Mouse (Mus musculus) left cerebral cortex, postnatal 36 days (tissue): ENCODE measurements at regions not wholly inside any gene's neighbourhood (a gene's known extent, or its start where the extent isn't known, plus 50 kb on each side); places are given as distances from the start of the nearest gene placed in this dataset.

Experiments used
- DNase-seq, 2 experiments: peaks; one replicate each; pipeline ENCODE4 v3.0.0; 2021 to 2022; ENCODE audit warnings: low spot score in 2 of 2, mixed read lengths in 1 of 2
- intact Hi-C: fragments of 180-260 bp; cut with DNase I; formaldehyde crosslinking; loops from one replicate; pipeline ENCODE4 v1.15.1; 2025

DNA sequence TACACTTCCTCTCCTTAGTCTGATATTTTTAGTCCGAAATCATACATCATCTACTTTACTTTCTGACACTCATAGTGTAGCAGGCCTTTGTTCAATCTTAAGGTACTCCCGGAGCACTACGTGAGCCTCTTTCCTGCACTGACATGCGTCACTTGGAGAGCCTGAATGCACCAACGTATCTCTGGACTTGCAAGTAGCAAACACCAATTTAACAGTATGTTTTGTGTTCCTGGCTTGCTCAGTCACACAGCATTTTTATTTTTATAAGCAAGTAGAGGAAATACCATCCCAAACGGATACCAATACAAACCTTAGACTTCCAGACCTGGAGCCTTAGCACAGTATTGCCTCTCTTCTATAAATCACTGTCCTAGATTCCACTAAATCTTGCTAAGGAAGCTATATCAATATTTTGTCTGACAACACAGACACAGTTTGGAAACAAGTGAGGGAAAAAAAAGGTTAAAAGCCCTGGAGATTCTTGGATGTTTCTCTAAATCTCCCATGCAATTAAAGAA lies 427.6 kb upstream of the Dph6 start:
- DNase-seq = no peak
- intact Hi-C loops = no loop called here

GRCm38 (mm10) chr2:115088421-115089120 lies 433.8 kb upstream of the Dph6 start:
- intact Hi-C loops = no loop called here
- DNase-seq = no peak

DNA sequence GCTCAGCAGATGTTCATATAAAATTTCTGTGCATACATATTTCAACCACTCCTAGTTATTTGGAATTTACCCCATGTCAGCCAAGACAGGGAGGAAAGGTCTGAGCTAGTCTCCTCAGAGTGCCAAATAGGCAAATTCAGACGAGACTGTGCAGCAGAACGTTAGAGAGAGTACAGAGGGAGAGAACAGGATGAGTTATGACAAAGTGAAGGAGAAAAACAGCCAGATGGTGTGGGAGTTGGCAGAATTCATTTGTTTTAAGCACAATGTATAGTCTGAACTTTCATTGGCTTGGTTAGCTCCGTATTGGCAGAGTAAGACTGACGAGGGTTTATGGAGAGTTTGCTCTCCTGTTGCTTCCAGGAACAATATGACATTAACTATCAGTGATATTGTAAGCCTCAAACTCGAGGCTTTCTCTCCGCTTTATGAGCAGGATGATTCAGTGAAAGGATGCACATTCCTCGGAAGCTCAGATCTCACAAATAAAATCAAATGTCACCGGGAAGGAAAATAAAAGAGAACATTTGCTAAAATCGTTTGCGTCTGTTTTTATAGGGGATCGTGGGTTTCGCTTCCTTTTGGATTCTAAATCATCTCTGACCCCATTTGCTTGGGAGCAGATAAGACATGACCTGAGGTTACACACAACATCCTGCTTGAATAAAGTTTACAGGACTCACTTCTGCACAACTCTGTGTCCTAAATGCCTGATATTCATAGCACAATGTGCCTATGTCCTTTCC lies 435.8 kb upstream of the Dph6 start:
- intact Hi-C loops = no loop called here
- DNase-seq = no peak

- intact Hi-C loops = no loop called here
- DNase-seq = no peak
These were observed 440.6 kb upstream of the Dph6 start for GRCm38 (mm10) chr2:115095351-115095750.

DNA sequence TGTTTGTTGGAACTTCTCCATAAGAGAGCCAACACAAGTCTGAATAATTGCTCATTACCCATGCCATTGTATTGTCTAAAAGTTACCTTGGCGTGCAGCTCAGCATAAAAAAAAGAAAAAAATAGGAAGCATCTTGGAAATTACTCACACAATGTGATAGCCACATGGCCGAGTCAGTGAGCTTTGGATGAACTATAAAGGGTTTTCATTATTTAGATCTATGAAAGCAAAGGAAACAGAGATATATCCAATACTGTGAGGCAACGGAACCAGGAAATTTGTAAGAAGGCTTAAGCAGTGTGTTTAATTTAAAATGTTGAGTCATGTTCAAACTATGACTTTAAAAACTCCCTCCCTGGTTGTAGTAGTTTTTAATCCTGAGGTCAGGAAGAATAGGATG lies 446.7 kb upstream of the Dph6 start:
- no peak for DNase-seq
- intact Hi-C loops = no loop called here

GRCm38 (mm10) chr2:115119429-115120205 lies 461.9 kb upstream of the BC052040 start:
- no peak for DNase-seq
- intact Hi-C loops = no loop called here

DNA sequence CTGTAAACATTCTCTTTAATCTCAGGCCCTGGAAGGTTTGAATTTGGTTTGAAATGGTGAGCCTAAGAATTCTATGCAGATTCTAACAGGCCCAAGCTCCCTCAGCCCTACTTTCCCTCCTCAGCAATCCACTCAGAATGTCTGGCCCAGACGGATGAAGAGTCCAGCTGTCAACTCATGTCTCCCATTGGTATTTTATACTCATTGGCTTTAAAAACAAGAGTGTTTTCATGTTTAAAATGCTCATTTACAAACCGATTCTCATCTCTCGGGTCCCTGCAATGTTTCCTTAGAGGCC lies 461.4 kb upstream of the BC052040 start:
- intact Hi-C loops = no loop called here

DNA sequence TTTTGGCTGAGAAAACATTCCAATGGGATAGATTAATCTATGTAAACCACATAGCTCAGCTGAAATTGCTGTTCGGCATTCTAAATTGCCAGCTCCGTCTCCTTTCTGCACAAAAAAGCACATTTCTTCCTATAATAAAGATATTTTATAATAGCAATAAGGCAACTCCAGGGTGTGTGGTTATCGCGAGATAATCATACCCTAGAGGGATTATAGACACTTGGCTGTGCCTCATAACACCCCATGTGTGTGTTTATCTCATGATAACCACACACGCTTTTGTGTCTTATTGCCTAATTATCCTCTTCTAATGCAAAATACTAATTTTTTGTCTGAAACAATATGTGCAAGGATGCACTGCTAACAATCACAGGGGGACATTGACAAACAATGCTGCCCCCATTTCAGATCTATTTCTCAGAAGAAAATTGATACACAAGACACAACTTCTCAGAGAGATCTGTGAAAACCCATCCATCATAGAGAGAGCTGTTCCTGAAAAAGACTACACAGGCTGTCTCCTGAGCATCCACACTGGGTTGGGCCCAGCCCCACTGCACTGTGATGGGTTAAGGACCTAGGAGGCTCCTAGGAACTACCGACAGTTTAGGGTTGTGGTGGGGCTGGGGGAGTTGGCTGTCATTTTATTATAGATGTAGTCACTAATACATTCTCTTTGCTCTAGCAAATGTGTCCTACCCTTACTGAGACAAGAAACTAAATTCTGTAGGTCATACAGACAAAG lies 454.7 kb upstream of the BC052040 start:
- intact Hi-C loops = no loop called here
- DNase-seq = no peak

More for the DNA sequence above, 461.4 kb upstream of the BC052040 start:
- no peak for DNase-seq

DNA sequence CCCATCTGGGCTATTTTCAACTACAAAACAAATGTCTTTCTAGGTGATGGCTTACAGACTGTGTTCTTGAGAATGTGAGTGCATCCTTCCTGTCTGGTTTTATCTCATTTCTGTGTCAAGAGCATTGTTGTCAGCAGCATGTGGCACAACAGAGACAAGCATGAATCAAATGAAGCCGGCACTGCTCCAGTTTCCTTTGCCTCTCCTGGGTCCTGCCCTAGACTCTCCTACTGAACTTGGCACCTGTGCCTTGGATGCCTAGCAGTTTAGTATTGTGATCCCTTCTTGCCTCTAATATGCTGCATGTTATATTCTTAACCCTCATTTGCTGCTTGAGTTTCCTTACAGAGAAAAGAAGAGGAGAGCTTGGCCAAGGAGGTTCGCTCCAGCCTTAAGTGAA lies 449.8 kb upstream of the BC052040 start:
- no peak for DNase-seq
- intact Hi-C loops = no loop called here

DNA sequence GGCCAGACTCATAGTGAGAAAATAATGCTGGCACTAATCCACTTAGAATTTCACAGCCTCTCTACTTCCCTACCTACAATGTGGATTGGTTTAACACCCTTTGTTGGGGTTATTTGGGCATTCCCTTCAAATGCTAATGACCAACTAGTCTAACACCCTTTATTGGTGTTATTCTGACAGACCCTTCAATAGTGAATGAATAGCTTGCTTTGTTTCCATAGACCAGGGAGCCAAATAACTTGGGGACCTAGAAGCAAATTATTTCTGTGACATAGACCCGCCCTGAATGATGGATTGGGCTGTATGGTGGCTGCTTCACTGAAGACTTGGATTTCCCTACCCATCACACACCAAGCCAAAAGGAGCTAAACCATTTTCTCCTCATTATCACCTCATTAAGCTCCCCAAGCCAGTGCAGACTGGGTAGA lies 449.3 kb upstream of the BC052040 start:
- intact Hi-C loops = no loop called here
- DNase-seq = no peak

DNA sequence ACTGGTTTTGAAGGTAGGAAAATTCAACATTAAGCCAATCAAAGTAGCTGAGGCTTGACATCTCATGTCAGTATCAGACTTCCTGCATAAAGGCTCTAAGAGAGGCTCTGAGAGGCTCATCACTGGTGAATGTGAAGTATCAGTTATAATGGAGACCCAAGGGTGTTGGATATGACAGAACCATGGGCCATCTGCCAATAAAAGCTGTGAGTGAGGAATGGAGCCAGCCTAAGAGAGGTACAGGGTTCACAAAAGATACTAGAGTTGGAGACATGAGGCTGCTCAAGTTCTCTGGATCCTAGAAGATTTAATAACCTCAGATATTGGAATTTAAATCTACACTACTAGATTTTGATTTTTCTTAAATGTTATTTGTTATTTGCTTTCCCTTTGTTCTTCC lies 440.1 kb upstream of the BC052040 start:
- DNase-seq = no peak
- intact Hi-C loops = no loop called here

DNA sequence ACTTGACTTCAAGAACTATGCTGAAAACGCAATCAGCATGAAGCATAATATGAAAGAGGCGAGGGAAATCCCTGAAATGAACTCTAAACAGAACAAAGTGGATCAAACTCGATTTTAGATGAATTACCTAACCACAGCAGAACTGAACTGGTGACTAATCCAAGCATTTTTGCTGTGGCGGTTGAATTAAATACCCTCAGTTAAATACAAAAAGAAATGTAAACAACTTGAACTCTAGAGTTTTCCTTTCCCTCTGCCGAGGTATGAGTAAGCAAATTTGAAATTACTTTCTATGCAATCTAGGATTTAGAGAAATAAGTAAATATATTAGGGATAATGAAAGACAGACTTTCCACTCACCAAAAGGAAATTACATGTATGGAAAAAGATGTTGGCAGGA lies 409.4 kb upstream of the BC052040 start:
- no peak for DNase-seq
- intact Hi-C loops = no loop called here

GRCm38 (mm10) chr2:115177076-115177475 lies 404.4 kb upstream of the BC052040 start:
- DNase-seq = no peak
- intact Hi-C loops = no loop called here

GRCm38 (mm10) chr2:115177896-115178295 lies 403.6 kb upstream of the BC052040 start:
- DNase-seq = no peak
- intact Hi-C loops = no loop called here

GRCm38 (mm10) chr2:115211191-115211590 lies 370.3 kb upstream of the BC052040 start:
- no peak for DNase-seq
- intact Hi-C loops = no loop called here

DNA sequence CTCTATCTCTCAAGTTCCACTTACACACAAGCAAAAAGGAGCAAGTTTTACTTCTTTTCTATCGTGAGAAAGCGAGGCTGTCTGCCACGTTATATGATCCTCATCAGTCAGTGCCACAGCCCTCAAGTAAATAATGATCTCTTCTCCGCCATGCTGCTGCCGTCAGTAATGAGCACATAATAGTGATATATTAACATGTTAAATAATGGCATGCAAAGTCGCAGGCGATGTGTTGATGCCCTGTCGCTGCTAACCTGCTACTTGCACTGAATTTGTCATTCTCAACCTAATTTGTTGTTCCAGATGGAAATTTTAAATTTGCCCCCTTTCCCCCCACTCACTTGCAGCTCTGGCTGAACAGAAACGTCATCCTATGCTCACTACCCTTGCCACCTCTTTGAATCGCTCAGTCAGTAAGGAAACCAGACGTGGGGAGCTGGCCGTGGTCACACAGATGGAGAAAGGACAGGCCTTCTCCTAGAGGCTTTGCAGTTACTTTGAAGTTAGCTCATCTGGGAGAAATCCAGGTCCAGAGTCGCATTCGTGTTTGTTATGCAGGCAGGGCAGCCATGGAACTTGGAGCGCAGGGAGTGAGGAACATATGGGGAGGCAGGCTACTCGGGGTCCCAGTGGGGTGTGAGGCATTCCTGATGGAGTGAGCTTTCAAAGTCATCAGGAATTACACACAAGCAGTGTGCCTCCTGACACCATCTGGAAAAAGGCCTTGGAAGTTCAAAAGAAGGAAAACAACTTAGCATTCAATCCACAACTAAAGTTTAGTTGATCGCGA lies 368.1 kb upstream of the BC052040 start:
- intact Hi-C loops = no loop called here
- no peak for DNase-seq

- no peak for DNase-seq
- intact Hi-C loops = no loop called here
These were observed 367.2 kb upstream of the BC052040 start for GRCm38 (mm10) chr2:115214292-115214691.

GRCm38 (mm10) chr2:115230041-115230440 lies 351.5 kb upstream of the BC052040 start:
- intact Hi-C loops = no loop called here

DNA sequence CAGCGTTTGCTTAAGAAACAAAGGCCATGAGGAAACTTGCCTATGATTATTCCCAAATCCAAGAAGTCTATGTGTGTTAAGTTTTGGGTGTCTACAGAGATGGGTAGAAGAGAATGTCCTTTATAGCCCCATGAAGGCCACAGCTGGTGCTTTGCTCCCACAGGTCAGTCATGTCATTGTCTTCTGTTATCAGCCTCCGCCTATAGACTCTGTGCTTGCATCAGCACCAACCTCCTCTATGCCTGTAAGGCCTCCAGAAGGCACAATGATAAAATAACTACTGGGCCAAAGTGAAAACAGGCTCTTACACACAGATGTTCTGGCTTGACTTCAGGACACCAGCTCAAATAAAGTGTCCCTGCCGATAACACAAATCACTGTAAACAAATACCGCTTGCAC lies 333.8 kb upstream of the BC052040 start:
- intact Hi-C loops = loop anchor here (10.0 kb wide), 1 partner anchor 393 kb away; no protein-coding TSS in a partner anchor
- DNase-seq = no peak

More at GRCm38 (mm10) chr2:115230041-115230440, 351.5 kb upstream of the BC052040 start:
- no peak for DNase-seq
